Mouse (Mus musculus): ENCODE data around the gene Eln. TPM values are rescaled to one million over a fixed set of nuclear protein-coding genes. Genes with fewer than 3 reads are reported as not detected.

Eln gene
- 96.2 and 144 TPM in 2 replicates for polyA plus RNA-seq (2015; fragmentation: Nextera tagmentation; extraction: Ambion mirVana)

GRCm38 (mm10) chr5:134746890-134747511 lies at the start of gene Eln:
Gene Eln, minus strand, starts transcription at chr5:134747323.

GRCm38 (mm10) chr5:134688086-134688717 lies 58.9 kb downstream of the Eln start, which contains the start of gene Limk1:
Gene Limk1, minus strand, starts transcription at chr5:134688598.

Other genes with a start within 250 kb of the Eln start
- gene Clip2, start 194.9 kb downstream of the Eln start, polyA plus RNA-seq (2015; fragmentation: Nextera tagmentation; extraction: Ambion mirVana): 0.81 and 1.0 TPM in 2 replicates
- gene Syna, start 187.2 kb downstream of the Eln start, polyA plus RNA-seq (2015; fragmentation: Nextera tagmentation; extraction: Ambion mirVana): not detected in 2 replicates
- gene Rfc2, start 166.0 kb downstream of the Eln start, polyA plus RNA-seq (2015; fragmentation: Nextera tagmentation; extraction: Ambion mirVana): 56.0 and 70.7 TPM in 2 replicates
- 8.4 and 9.7 TPM in 2 replicates for gene Lat2, start 132.3 kb downstream of the Eln start, polyA plus RNA-seq (2015; fragmentation: Nextera tagmentation; extraction: Ambion mirVana)
- gene Eif4h, start 107.8 kb downstream of the Eln start, polyA plus RNA-seq (2015; fragmentation: Nextera tagmentation; extraction: Ambion mirVana): 199 and 204 TPM in 2 replicates
- 1.8 and 2.3 TPM in 2 replicates for gene Limk1, start 58.7 kb downstream of the Eln start, polyA plus RNA-seq (2015; fragmentation: Nextera tagmentation; extraction: Ambion mirVana)
- gene Tmem270, start 159.4 kb upstream of the Eln start, polyA plus RNA-seq (2015; fragmentation: Nextera tagmentation; extraction: Ambion mirVana): not detected in 2 replicates
- not detected in 2 replicates for gene Cldn13, start 168.2 kb upstream of the Eln start, polyA plus RNA-seq (2015; fragmentation: Nextera tagmentation; extraction: Ambion mirVana)
- 9.7 and 10.3 TPM in 2 replicates for gene Mettl27, start 185.0 kb upstream of the Eln start, polyA plus RNA-seq (2015; fragmentation: Nextera tagmentation; extraction: Ambion mirVana)
- gene Cldn4, start 199.6 kb upstream of the Eln start, polyA plus RNA-seq (2015; fragmentation: Nextera tagmentation; extraction: Ambion mirVana): 0.10 and 0.84 TPM in 2 replicates
- gene Cldn3, start 238.9 kb upstream of the Eln start, polyA plus RNA-seq (2015; fragmentation: Nextera tagmentation; extraction: Ambion mirVana): 0.38 TPM in 1 of 2 replicates, not detected in the other